Mouse (Mus musculus) naive thymus-derived CD4-positive, alpha-beta T cell, adult 5 months (primary cell): ENCODE data around the gene Foxs1. TPM values are rescaled to one million over a fixed set of nuclear protein-coding genes. Genes with fewer than 3 reads are reported as not detected.

ENCODE experiments used
- polyA plus RNA-seq: library from polyadenylated mRNA; unstranded; fragments of 100-300 nt; shearing (Covaris generic); gene quantifications from one replicate; pipeline ENCODE4 v1.2.1, GENCODE M21; 2017

Foxs1 gene
- polyA plus RNA-seq = not detected

DNA sequence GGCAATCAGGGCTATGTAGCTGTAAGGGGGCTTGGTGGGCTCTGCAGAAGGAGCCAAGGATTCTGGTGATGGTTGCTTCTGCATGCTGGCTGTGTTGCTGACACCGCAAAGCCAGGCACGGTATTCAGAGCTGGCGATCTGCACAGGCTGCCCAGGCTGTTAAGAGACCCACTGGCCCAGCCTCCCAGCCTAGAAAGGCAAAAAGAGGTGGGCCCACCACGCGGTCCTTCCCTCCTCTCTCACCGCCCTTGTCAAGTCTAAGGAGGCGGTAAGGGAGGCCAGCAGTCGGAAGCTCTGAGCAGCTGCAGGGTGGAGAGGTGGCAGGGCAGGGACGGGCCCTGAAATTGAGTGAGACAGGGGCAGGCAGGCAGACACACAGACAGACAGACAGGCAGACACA, at the start of gene Foxs1:
Foxs1 (minus strand) TSS at position 161 of the 400 bp plus-strand sequence.

GRCm38 (mm10) chr2:152962091-152962793, 29.2 kb upstream of the Foxs1 start, which contains the start of gene Ttll9:
TSS of gene Ttll9 (plus strand) at chr2:152962485.

GRCm38 (mm10) chr2:152951065-152951849, 18.2 kb upstream of the Foxs1 start, which contains the start of gene Dusp15:
TSS of gene Dusp15 (minus strand) at chr2:152951698.

DNA sequence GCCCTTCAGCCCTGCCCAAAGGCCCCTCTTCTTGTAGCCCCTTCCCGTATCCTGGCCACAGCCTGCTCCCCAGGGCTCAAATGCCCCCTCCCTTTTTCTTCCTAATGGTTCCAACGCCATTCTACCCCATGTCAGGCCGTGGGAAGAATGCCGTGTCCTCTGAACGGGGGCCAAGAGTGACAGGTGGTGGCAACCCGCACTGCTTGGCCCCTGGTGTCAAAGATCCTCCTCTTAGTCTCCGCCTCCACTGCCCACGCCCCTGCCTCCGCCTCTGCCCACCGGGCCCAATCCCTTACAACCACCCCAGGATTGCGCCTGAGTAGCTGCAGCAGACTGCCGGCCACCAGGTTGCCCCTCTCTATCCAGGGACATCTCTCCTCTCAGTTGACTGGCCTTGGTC, 22.0 kb downstream of the Foxs1 start, which contains the start of gene Mylk2:
Mylk2 (plus strand) TSS at position 322 of the 400 bp plus-strand sequence.

Other genes with a start within 250 kb of the Foxs1 start
- 5.4 TPM for gene Mcts2, start 246.2 kb downstream of the Foxs1 start, polyA plus RNA-seq
- not detected for gene Id1, start 197.0 kb downstream of the Foxs1 start, polyA plus RNA-seq
- not detected for gene Cox4i2, start 179.0 kb downstream of the Foxs1 start, polyA plus RNA-seq
- 12.0 TPM for gene Bcl2l1, start 101.5 kb downstream of the Foxs1 start, polyA plus RNA-seq
- 0.85 TPM for gene Tpx2, start 85.2 kb downstream of the Foxs1 start, polyA plus RNA-seq
- gene Mylk2, start 21.9 kb downstream of the Foxs1 start, polyA plus RNA-seq = not detected
- gene Dusp15, start 18.5 kb upstream of the Foxs1 start, polyA plus RNA-seq = not detected
- not detected for gene Ttll9, start 29.3 kb upstream of the Foxs1 start, polyA plus RNA-seq
- gene Pdrg1, start 82.2 kb upstream of the Foxs1 start, polyA plus RNA-seq = 90.4 TPM
- gene Xkr7, start 98.6 kb upstream of the Foxs1 start, polyA plus RNA-seq = not detected
- not detected for gene Ccm2l, start 132.7 kb upstream of the Foxs1 start, polyA plus RNA-seq
- not detected for gene Hck, start 175.3 kb upstream of the Foxs1 start, polyA plus RNA-seq
- 40.2 TPM for gene Tm9sf4, start 228.1 kb upstream of the Foxs1 start, polyA plus RNA-seq